Mouse (Mus musculus) stomach, postnatal 0 days (tissue): ENCODE results near the gene Fzd9. TPM values are rescaled to one million over a fixed set of nuclear protein-coding genes. Genes with fewer than 3 reads are reported as not detected.

Experiments
- ATAC-seq: fragments of 200-750 bp; cut with Nextera tagmentation; 2 replicates; pipeline ENCODE4 v1.8.0; 2017; ENCODE audit not compliant: low FRiP score, low TSS enrichment
- DNase-seq: peaks from one replicate; pipeline ENCODE4 v3.0.0-alpha.2; 2016; ENCODE audit warnings: low spot score
- H3K27ac ChIP-seq: fragments of 300-500 bp; sonication (generic); replicated peaks from 2 replicates; pipeline ENCODE4 v1.5.1; 2014; ENCODE audit warnings: mild to moderate bottlenecking, control low read depth
- H3K27me3 ChIP-seq: fragments of 300-500 bp; sonication (generic); 2 replicates; pipeline ENCODE4 v1.6.1; 2014; ENCODE audit warnings: low read length; ENCODE audit not compliant: control insufficient read depth, insufficient read depth
- H3K36me3 ChIP-seq: fragments of 300-500 bp; sonication (generic); 2 replicates; pipeline ENCODE4 v1.6.1; 2014; ENCODE audit warnings: low read length, mixed read lengths; ENCODE audit not compliant: control insufficient read depth, insufficient read depth
- H3K4me1 ChIP-seq: fragments of 300-500 bp; sonication (generic); replicated peaks from 2 replicates; pipeline ENCODE4 v1.6.1; 2014; ENCODE audit warnings: antibody characterized with exemption; ENCODE audit not compliant: control insufficient read depth, insufficient read depth
- H3K4me2 ChIP-seq: fragments of 300-500 bp; sonication (generic); replicated peaks from 2 replicates; pipeline ENCODE4 v1.6.1; 2014; ENCODE audit warnings: low read depth, mild to moderate bottlenecking, control low read depth, moderate library complexity
- H3K4me3 ChIP-seq: fragments of 300-500 bp; sonication (generic); 2 replicates; pipeline ENCODE4 v1.5.1; 2014; ENCODE audit warnings: low read depth, low read length, control low read depth
- H3K9ac ChIP-seq: fragments of 300-500 bp; sonication (generic); 2 replicates; pipeline ENCODE4 v1.6.1; 2014; ENCODE audit warnings: mild to moderate bottlenecking, low read length, control low read depth, mixed read lengths
- H3K9me3 ChIP-seq: fragments of 300-500 bp; sonication (generic); 2 replicates; pipeline ENCODE4 v1.6.1; 2016; ENCODE audit warnings: low read length; ENCODE audit not compliant: control insufficient read depth
- CTCF ChIP-seq: IDR thresholded peaks from 2 replicates; pipeline ENCODE4 v1.5.1; 2016; ENCODE audit warnings: antibody characterized with exemption, low read depth, mild to moderate bottlenecking, moderate library complexity
- EP300 ChIP-seq: optimal IDR thresholded peaks from 2 replicates; pipeline ENCODE3; 2016; ENCODE audit warnings: antibody characterized with exemption
- WGBS: fragments of 180-500 bp; shearing (Covaris S2); extraction: QIAGEN DNeasy Blood & Tissue Kit; methylation state at CpG from one replicate; pipeline ENCODE4 v1.1.7; 2014; 5-methylcytosine and 5-hydroxymethylcytosine counted together
- polyA plus RNA-seq: library from polyadenylated mRNA; unstranded; fragments of >200 nt; fragmentation: Nextera tagmentation; extraction: Ambion mirVana; gene quantifications from 2 replicates; pipeline ENCODE4 v1.2.1, GENCODE M21; 2015

Gene Fzd9
- polyA plus RNA-seq, 1 experiment from 2014 or later: 0.42 TPM

GRCm38 (mm10) chr5:135246531-135246930 is 4.5 kb downstream of the Fzd9 start:
- Histone ChIP-seq H3K27ac (no peak overlapping the region), H3K9me3 (no peaks in the 10 kb centered on the region), H3K27me3 (peaks cover 5% of the 10 kb centered on the region; the same call in 1 of the 2 replicates), H3K4me2 (no peak overlapping the region), H3K4me1 (peaks cover 4% of the 10 kb centered on the region; the same call in 1 of the 2 replicates), H3K4me3 (no peak overlapping the region), H3K9ac (no peak overlapping the region), H3K36me3 (peaks cover 24% of the 10 kb centered on the region)
- WGBS: 71% methylated on average over 4 of the region's 4 CpGs
- DNase-seq (no peak), ATAC-seq (no peak)
- no peak for TF ChIP-seq CTCF
- no peak for TF ChIP-seq EP300

GRCm38 (mm10) chr5:135243166-135243565 is 7.9 kb downstream of the Fzd9 start:
- Histone ChIP-seq H3K27ac (no peak overlapping the region), H3K9ac (no peak overlapping the region), H3K9me3 (no peaks in the 10 kb centered on the region), H3K4me1 (no peaks in the 10 kb centered on the region), H3K4me2 (no peak overlapping the region), H3K4me3 (no peak overlapping the region), H3K36me3 (peaks cover 38% of the 10 kb centered on the region), H3K27me3 (no peaks in the 10 kb centered on the region)
- ATAC-seq (no peak), DNase-seq (no peak)
- 88% methylated on average over 1 of the region's 1 CpGs for WGBS
- TF ChIP-seq EP300 (no peak), CTCF (no peak)

- DNase-seq (no peak), ATAC-seq (no peak)
- H3K4me2 ChIP-seq: no peak overlapping the region
- no peaks in the 10 kb centered on the region for H3K27me3 ChIP-seq
- TF ChIP-seq EP300 (no peak), CTCF (no peak)
- no peaks in the 10 kb centered on the region for H3K9me3 ChIP-seq
- no peak overlapping the region for H3K27ac ChIP-seq
- no peak overlapping the region for H3K4me3 ChIP-seq
- WGBS: 91% methylated on average over 3 of the region's 3 CpGs
- H3K4me1 ChIP-seq: no peaks in the 10 kb centered on the region
- no peak overlapping the region for H3K9ac ChIP-seq
- peaks cover 43% of the 10 kb centered on the region for H3K36me3 ChIP-seq
These were observed 8.4 kb downstream of the Fzd9 start for GRCm38 (mm10) chr5:135242608-135243007.

- TF ChIP-seq EP300 (no peak), CTCF (no peak)
- no peak for ATAC-seq
- 80% methylated on average over 12 of the region's 12 CpGs for WGBS
- H3K9me3 ChIP-seq: no peaks in the 10 kb centered on the region
- no peak overlapping the region for H3K4me2 ChIP-seq
- H3K27ac ChIP-seq: no peak overlapping the region
- no peak for DNase-seq
- no peak overlapping the region for H3K4me3 ChIP-seq
- peaks cover 48% of the 10 kb centered on the region for H3K36me3 ChIP-seq
- no peaks in the 10 kb centered on the region for H3K4me1 ChIP-seq
- H3K9ac ChIP-seq: no peak overlapping the region
- H3K27me3 ChIP-seq: no peaks in the 10 kb centered on the region
These were observed 8.9 kb downstream of the Fzd9 start for GRCm38 (mm10) chr5:135242136-135242535.

- Histone ChIP-seq H3K9ac (no peak overlapping the region), H3K4me2 (no peak overlapping the region), H3K4me1 (no peaks in the 10 kb centered on the region), H3K9me3 (no peaks in the 10 kb centered on the region), H3K4me3 (no peak overlapping the region), H3K27me3 (no peaks in the 10 kb centered on the region), H3K27ac (no peak overlapping the region), H3K36me3 (peaks cover 49% of the 10 kb centered on the region)
- ATAC-seq (no peak), DNase-seq (no peak)
- 84% methylated on average over 1 of the region's 1 CpGs for WGBS
- TF ChIP-seq CTCF (no peak), EP300 (no peak)
These were observed 9.6 kb downstream of the Fzd9 start for GRCm38 (mm10) chr5:135241474-135241873.

- no peak for DNase-seq
These were observed 12.2 kb downstream of the Fzd9 start for GRCm38 (mm10) chr5:135238832-135239231.

More at GRCm38 (mm10) chr5:135238832-135239231, 12.2 kb downstream of the Fzd9 start:
- Histone ChIP-seq H3K9ac (no peak overlapping the region), H3K36me3 (peaks cover 40% of the 10 kb centered on the region), H3K4me2 (no peak overlapping the region), H3K4me3 (no peak overlapping the region), H3K27me3 (no peaks in the 10 kb centered on the region), H3K9me3 (no peaks in the 10 kb centered on the region), H3K27ac (no peak overlapping the region), H3K4me1 (no peaks in the 10 kb centered on the region)
- no peak for TF ChIP-seq EP300
- TF ChIP-seq CTCF: peak; percentile 57
- ATAC-seq: no peak
- 87% methylated on average over 2 of the region's 2 CpGs for WGBS
